Mouse (Mus musculus) midbrain, embryonic 16.5 days (tissue): ENCODE data around the gene Ago3. TPM values are rescaled to one million over a fixed set of nuclear protein-coding genes. Genes with fewer than 3 reads are reported as not detected.

ENCODE experiments used
- ATAC-seq: fragments of 200-750 bp; cut with Nextera tagmentation; 2 replicates; pipeline ENCODE4 v1.8.0; 2017; ENCODE audit warnings: moderate TSS enrichment
- H3K27ac ChIP-seq: fragments of 300-500 bp; sonication (generic); 2 replicates; pipeline ENCODE4 v1.5.1; 2014; ENCODE audit warnings: mild to moderate bottlenecking, low read length, mixed read lengths
- H3K27me3 ChIP-seq: fragments of 300-500 bp; sonication (generic); 2 replicates; pipeline ENCODE4 v1.6.1; 2014; ENCODE audit warnings: low read depth, low read length, mixed read lengths; ENCODE audit not compliant: control insufficient read depth, insufficient read depth
- H3K36me3 ChIP-seq: fragments of 300-500 bp; sonication (generic); 2 replicates; pipeline ENCODE4 v1.6.1; 2014; ENCODE audit warnings: mild to moderate bottlenecking, low read length, moderate library complexity, mixed read lengths; ENCODE audit not compliant: control insufficient read depth, insufficient read depth
- H3K4me1 ChIP-seq: fragments of 300-500 bp; sonication (generic); 2 replicates; pipeline ENCODE4 v1.6.1; 2014; ENCODE audit warnings: mild to moderate bottlenecking, low read length, mixed read lengths; ENCODE audit not compliant: control insufficient read depth, insufficient read depth
- H3K4me2 ChIP-seq: fragments of 300-500 bp; sonication (generic); 2 replicates; pipeline ENCODE4 v1.6.1; 2014; ENCODE audit warnings: mild to moderate bottlenecking, low read length, mixed read lengths
- H3K4me3 ChIP-seq: fragments of 300-500 bp; sonication (generic); 2 replicates; pipeline ENCODE4 v1.5.1; 2014; ENCODE audit warnings: low read depth, mild to moderate bottlenecking, low read length, moderate library complexity, mixed read lengths
- H3K9ac ChIP-seq: fragments of 300-500 bp; sonication (generic); 2 replicates; pipeline ENCODE4 v1.6.1; 2014; ENCODE audit warnings: low read depth, low read length, mixed read lengths
- H3K9me3 ChIP-seq: fragments of 300-500 bp; sonication (generic); replicated peaks from 2 replicates; pipeline ENCODE4 v1.6.1; 2014; ENCODE audit warnings: mild to moderate bottlenecking, low read length, mixed read lengths; ENCODE audit not compliant: control insufficient read depth, poor library complexity, severe bottlenecking
- WGBS: fragments of 180-500 bp; shearing (Covaris S2); extraction: QIAGEN DNeasy Blood & Tissue Kit; methylation state at CpG from one replicate; pipeline ENCODE4 v1.1.7; 2014; 5-methylcytosine and 5-hydroxymethylcytosine counted together
- polyA plus RNA-seq: library from polyadenylated mRNA; unstranded; fragments of >200 nt; fragmentation: Nextera tagmentation; extraction: Ambion mirVana; gene quantifications from 2 replicates; pipeline ENCODE4 v1.2.1, GENCODE M21; 2015

Ago3 gene
- polyA plus RNA-seq, 1 experiment from 2014 or later = 14.3 TPM

GRCm38 (mm10) chr4:126281706-126282105, 147.7 kb downstream of the Ago3 start:
- 71% methylated on average over 9 of the region's 9 CpGs for WGBS
- ATAC-seq = no peak
- Histone ChIP-seq H3K9ac (no peak overlapping the region), H3K36me3 (no peaks in the 10 kb centered on the region), H3K4me2 (no peak overlapping the region), H3K9me3 (no peaks in the 10 kb centered on the region), H3K4me1 (peaks cover 3% of the 10 kb centered on the region; the same call in 1 of the 2 replicates), H3K4me3 (no peak overlapping the region), H3K27me3 (peaks cover 20% of the 10 kb centered on the region), H3K27ac (no peak overlapping the region)

Other genes starting within 250 kb of the Ago3 start
- gene Thrap3, start 226.8 kb downstream of the Ago3 start, polyA plus RNA-seq = 124 and 137 TPM in 2 replicates
- gene Map7d1, start 173.2 kb downstream of the Ago3 start, polyA plus RNA-seq = 66.1 and 68.2 TPM in 2 replicates
- gene Trappc3, start 167.2 kb downstream of the Ago3 start, polyA plus RNA-seq = 193 and 198 TPM in 2 replicates
- 2.2 and 2.5 TPM in 2 replicates for gene Col8a2, start 142.8 kb downstream of the Ago3 start, polyA plus RNA-seq
- gene Adprhl2, start 107.9 kb downstream of the Ago3 start, polyA plus RNA-seq = 83.9 and 87.5 TPM in 2 replicates
- 15.3 and 17.3 TPM in 2 replicates for gene Tekt2, start 103.9 kb downstream of the Ago3 start, polyA plus RNA-seq
- 8.8 and 10.0 TPM in 2 replicates for gene Ago1, start 39.0 kb upstream of the Ago3 start, polyA plus RNA-seq
- gene Ago4, start 103.9 kb upstream of the Ago3 start, polyA plus RNA-seq = 8.4 and 11.6 TPM in 2 replicates
- gene Clspn, start 127.4 kb upstream of the Ago3 start, polyA plus RNA-seq = 3.4 and 3.9 TPM in 2 replicates
- gene 5730409E04Rik, start 180.3 kb upstream of the Ago3 start, polyA plus RNA-seq = 14.9 and 16.7 TPM in 2 replicates
- gene Psmb2, start 248.1 kb upstream of the Ago3 start, polyA plus RNA-seq = 393 and 408 TPM in 2 replicates